Mouse (Mus musculus): ENCODE measurements at regions not wholly inside any gene's neighbourhood (a gene's known extent, or its start where the extent isn't known, plus 50 kb on each side); places are given as distances from the start of the nearest gene placed in this dataset.

DNA sequence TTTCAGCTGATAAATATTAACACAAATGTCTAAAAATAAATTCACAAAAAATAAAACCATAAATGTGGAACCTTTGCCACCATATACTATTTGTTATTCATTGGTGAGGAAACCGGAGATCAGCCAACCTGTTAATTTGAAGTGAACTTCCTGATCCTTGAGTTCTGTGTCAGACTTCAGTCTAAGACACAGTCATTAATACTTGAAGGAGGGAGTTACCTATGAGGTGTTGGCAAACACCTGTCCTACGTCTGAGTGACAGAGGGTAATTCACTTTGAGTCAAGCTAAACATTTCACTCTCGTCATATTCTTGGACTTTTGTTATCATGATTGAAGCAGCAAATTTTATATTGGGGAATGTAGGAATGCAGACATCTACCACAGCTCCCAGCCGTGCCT lies 116.3 kb upstream of the Sox11 start:
- TF ChIP-seq CTCF (IDR thresholded peaks at IDR 0.05; ENCODE audit: control insufficient read depth, insufficient read depth, insufficient read length), result no peak
- no peak for TF ChIP-seq MYOD1 (IDR thresholded peaks at IDR 0.05; ENCODE audit: control insufficient read depth, insufficient read length, low read depth)
- TF ChIP-seq MAX (IDR thresholded peaks at IDR 0.05), result no peak
- no peak for TF ChIP-seq FOSL1 (IDR thresholded peaks at IDR 0.05; ENCODE audit: insufficient read depth, low read length, poor library complexity, severe bottlenecking)
- no peak for TF ChIP-seq MYOG (IDR thresholded peaks at IDR 0.05; ENCODE audit: control insufficient read depth, extremely low read depth, insufficient read length)
